Mouse (Mus musculus) lung, postnatal 4 days (tissue): ENCODE results near the gene Pdcd1lg2.
"Not testable (repeated sequence)": the region's sequence is repeated elsewhere in the genome, so short reads cannot be mapped to it uniquely, and the experiment has no call there.

Source experiments
- DNase-seq, 2 experiments: peaks; one replicate each; pipeline ENCODE4 v3.0.0; 2021

Gene Pdcd1lg2

GRCm38 (mm10) chr19:29384412-29384811, 26.3 kb upstream of the Pdcd1lg2 start:
- DNase-seq = no peak

DNA sequence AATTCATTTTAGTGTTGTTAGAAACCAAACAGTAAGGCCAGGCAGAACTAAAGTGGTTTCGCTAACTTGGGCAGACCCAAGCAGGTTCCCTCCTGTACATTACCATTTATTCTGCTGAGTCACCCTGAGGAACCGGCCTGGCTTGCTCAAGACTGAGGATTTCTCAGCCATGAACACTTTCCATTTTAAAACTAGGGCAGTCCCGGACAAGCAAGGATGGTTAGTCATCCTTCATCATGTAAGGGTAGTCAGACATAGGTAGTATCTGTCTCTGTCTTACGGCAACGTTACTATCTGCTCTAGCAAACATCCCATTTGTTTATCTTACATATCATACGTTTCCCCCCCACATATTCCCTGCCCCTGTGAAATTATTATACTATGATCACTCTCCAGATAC, 25.7 kb upstream of the Pdcd1lg2 start:
- DNase-seq = no peak

- no peak for DNase-seq
These were observed 24.9 kb upstream of the Pdcd1lg2 start for GRCm38 (mm10) chr19:29385822-29386221.

- DNase-seq = no peak
These were observed 21.9 kb upstream of the Pdcd1lg2 start for GRCm38 (mm10) chr19:29388818-29389217.

GRCm38 (mm10) chr19:29390483-29390882, 20.2 kb upstream of the Pdcd1lg2 start:
- no peak for DNase-seq

- DNase-seq = no peak
These were observed 19.4 kb upstream of the Pdcd1lg2 start for GRCm38 (mm10) chr19:29391279-29391678.

- no peak for DNase-seq
These were observed 17.4 kb upstream of the Pdcd1lg2 start for GRCm38 (mm10) chr19:29393333-29393732.

DNA sequence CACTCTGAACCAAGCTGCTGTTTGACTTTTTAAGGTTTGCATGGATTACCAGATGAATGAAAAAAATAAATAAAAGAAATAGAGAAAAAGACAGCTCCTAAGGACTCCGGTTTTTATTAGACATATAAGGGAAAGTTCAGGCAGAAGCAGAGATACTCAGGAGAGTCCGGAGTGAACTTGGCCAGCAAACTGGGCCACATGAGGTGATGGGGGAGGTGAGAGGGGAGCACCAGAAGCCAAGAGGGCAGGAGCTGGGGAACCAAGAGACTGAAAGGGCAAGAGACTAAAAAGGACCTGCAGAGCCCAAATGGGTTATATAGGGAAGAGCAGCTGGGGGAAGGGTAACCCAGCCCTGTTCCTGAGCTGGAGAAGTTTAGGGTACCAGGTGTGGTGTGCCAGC, 16.0 kb upstream of the Pdcd1lg2 start:
- no peak for DNase-seq

DNA sequence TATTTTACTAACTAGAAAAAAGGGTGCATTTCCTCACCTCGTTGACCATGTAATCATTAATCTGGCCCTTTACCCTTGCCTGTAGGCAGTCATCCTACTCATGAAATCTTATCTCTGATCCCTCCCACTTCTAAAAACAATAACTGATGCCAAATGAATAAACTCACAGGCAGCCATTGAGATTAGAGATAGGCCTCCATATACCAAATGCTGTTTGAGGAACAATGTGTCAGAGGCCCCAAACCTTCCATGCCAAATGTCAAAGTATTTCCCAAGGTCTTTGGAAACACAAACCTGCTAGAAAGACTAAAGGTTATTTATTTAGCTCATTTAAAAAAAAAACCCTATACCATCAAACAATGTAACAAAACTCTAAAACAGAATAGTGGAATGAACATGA, 14.4 kb upstream of the Pdcd1lg2 start:
- DNase-seq = no peak

GRCm38 (mm10) chr19:29399786-29400185, 10.9 kb upstream of the Pdcd1lg2 start:
- no peak for DNase-seq

GRCm38 (mm10) chr19:29400466-29400865, 10.3 kb upstream of the Pdcd1lg2 start:
- DNase-seq = no peak

GRCm38 (mm10) chr19:29402621-29403020, 8.1 kb upstream of the Pdcd1lg2 start:
- no peak for DNase-seq

- DNase-seq = no peak
These were observed 7.5 kb upstream of the Pdcd1lg2 start for GRCm38 (mm10) chr19:29403251-29403650.

DNA sequence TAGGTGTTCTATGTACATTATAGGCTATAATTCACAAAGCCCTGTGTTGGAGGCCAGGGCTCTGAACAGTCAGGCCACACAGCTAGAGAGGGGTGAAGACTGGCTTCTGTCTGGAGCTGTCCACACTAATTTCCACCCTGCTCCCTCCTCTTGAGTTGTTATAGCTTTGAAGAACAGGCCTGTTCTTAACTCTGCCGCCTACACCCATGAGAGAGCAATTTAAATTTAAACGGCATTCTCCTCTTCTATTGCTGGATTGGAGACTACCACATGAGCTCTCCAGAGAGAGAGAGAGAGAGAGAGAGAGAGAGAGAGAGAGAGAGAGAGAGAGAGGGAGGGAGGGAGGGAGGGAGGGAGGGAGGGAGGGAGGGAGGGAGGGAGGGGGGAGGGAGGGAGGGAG, 5.3 kb upstream of the Pdcd1lg2 start:
- DNase-seq = no peak

GRCm38 (mm10) chr19:29406042-29407017, 4.4 kb upstream of the Pdcd1lg2 start:
- DNase-seq = no peak

DNA sequence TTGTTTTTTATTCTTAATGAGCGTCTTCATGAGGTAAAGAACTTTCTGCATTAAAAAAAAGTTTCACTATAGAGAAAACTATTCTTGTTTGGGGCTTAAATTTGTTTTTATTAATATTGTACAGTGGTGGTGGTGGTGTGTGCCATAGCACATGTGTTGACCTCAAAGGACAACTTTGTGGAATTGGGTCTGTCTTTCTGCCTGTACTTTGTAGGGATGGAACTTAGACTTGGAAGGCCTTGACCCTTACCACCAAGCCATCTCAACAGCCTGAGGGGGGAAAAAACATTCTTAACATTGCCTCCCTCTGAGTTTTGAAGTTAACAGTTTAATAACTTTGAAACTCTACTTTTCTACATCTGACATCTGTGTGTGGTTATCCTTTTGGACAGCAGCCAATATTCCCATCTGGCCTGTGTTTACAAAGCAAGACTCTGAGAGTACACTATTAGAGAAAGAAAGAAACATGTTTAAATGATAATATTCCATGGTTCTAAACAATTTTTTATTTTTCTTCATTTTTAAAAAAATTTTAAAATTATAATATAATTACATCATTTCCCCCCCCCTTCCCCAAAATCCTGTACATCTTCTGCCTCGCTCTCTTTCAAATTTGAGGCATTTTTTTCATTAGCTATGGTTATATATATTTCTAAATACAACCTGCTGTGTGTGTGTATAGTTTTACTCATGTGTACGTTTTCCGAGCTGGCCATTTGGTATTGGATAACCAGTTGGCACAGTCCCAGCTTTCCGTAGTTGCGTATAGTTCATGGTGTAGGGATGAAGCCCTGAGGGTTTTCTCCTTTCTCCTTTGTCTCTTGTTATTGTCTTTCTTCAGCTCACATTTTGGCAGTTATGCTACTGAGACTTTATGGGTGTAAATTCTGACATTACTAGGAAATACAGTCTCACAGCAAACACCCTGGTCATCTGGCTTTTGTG, 2.0 kb downstream of the Pdcd1lg2 start:
- DNase-seq = no peak

DNA sequence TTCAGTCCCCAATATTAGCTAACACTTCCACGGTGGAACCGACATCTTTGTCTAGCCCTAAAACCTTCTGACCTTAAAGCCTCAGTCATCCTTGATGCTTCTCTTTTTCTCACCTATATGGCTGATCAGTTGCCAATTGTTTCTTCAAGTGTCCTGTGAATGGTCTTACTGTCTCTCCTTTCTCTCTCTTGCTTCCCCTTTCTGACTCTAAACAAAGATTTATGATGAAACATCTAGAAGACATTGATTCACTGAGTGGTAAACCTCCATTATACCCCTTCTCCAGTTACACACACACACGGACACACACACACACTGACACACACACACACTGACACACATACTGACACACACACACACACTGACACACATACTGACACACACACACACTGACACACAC, 3.8 kb downstream of the Pdcd1lg2 start:
- no peak for DNase-seq

GRCm38 (mm10) chr19:29414917-29415316, 4.2 kb downstream of the Pdcd1lg2 start:
- DNase-seq = not testable (repeated sequence)

- no peak for DNase-seq
These were observed 5.7 kb downstream of the Pdcd1lg2 start for GRCm38 (mm10) chr19:29416393-29416902.

DNA sequence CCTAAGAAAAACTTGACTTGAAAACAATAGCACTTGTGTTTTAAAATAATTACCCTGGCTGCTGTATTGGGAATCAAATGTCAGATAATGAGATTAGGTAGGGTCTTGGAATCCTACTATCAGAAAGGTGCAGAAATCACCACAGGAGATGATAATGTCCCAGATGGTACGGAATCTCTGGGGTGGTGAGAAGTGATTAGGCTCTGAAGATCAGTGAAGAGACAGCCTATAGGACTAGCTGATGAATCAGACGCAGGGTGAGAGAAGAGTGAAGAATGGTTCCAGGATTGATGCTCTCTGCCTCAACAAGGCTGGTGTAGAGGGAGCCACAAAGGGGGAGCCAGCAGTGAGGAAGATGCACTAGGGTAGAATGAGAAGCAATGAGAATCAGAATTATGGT, 6.5 kb downstream of the Pdcd1lg2 start:
- DNase-seq = no peak

GRCm38 (mm10) chr19:29417894-29418293, 7.2 kb downstream of the Pdcd1lg2 start:
- DNase-seq = no peak

GRCm38 (mm10) chr19:29418661-29419115, 8.0 kb downstream of the Pdcd1lg2 start:
- DNase-seq = peak; percentile 45 to 54

DNA sequence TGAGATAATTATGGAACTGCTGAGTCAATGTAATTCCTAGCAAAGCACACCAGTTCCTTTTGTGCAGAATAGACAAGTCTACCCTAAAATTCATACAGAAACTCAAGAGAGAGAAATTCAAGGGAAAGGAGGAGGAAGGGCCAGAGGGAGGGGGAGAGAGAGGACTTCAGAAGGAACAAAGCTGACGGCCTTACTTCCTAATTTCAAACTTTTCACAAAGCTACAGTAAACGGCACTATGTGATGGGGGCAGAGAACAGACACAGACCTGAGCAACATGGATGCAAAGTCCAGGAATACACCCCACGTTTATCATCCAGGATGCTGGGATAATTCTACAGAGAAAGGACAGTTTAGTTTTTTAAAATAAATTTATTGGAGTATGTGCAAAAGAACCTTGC, 8.8 kb downstream of the Pdcd1lg2 start:
- no peak for DNase-seq
